Mouse (Mus musculus) ES-E14 (cell line): Measurements from ENCODE around the gene Nectin1.

Source experiments
- CHD2 ChIP-seq: IDR thresholded peaks from 2 replicates; pipeline ENCODE4 v1.6.1; 2014; ENCODE audit warnings: mild to moderate bottlenecking, low read depth, low read length, inconsistent platforms
- MAFK ChIP-seq: IDR thresholded peaks from 2 replicates; pipeline ENCODE4 v1.6.1; 2014; ENCODE audit warnings: mild to moderate bottlenecking, low read depth, low read length, inconsistent platforms; ENCODE audit not compliant: insufficient read depth
- ZNF384 ChIP-seq: IDR thresholded peaks from 2 replicates; pipeline ENCODE4 v1.6.1; 2012; ENCODE audit warnings: low read depth, low read length, inconsistent platforms

DNA sequence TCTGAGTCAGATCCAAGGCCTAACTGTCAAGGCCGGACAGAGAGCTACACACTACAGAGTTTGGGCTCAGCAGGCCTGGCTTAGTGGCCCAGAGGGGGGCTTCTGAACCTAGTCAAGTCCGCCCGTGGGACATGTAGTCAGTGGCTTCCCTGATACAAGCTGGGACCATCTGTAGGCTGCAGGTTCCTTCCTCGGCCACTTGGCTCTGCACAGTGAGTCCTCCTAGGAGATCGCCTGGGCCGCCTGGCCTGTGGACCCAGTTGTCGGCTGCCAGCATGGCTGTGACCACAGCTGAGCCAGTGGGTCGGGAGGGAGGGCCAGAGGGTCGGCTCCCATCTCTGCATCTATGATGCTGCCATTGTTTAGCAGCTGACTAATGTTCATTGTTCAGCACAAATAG, 3.9 kb downstream of the Nectin1 start:
- TF ChIP-seq ZNF384 (no peak), MAFK (no peak), CHD2 (no peak)
